Mouse (Mus musculus): Measurements from ENCODE around the gene Gramd1a. TPM values are rescaled to one million over a fixed set of nuclear protein-coding genes. Genes with fewer than 3 reads are reported as not detected.

Gramd1a gene
- total RNA-seq (2015) (67.1 and 71.7 TPM in 2 replicates), total RNA-seq (2017) (24.6 and 28.8 TPM in 2 replicates)

GRCm38 (mm10) chr7:31155296-31156033 is at the start of gene Gramd1a:
Gene Gramd1a (minus strand): TSS chr7:31155896.
- no peak for ATAC-seq (replicated peaks; ENCODE audit: poor library complexity)

- ATAC-seq (replicated peaks; ENCODE audit: poor library complexity), result no peak
Measured at GRCm38 (mm10) chr7:31195591-31196307, 40.1 kb upstream of the Gramd1a start.

GRCm38 (mm10) chr7:31184711-31185110 is 29.0 kb upstream of the Gramd1a start:
- no peak for ATAC-seq (replicated peaks; ENCODE audit: poor library complexity)

GRCm38 (mm10) chr7:31182863-31183262 is 27.2 kb upstream of the Gramd1a start:
- ATAC-seq (replicated peaks; ENCODE audit: poor library complexity), result peak; percentile 71

- peak; percentile 86 for ATAC-seq (replicated peaks; ENCODE audit: poor library complexity)
Measured at GRCm38 (mm10) chr7:31176886-31177763, 21.4 kb upstream of the Gramd1a start.

- ATAC-seq (replicated peaks; ENCODE audit: poor library complexity), result peak; percentile 28
Measured at GRCm38 (mm10) chr7:31175096-31175495, 19.4 kb upstream of the Gramd1a start.

GRCm38 (mm10) chr7:31174466-31174865 is 18.8 kb upstream of the Gramd1a start:
- ATAC-seq (replicated peaks; ENCODE audit: poor library complexity), result peak; percentile 68

- peak; percentile 59 for ATAC-seq (replicated peaks; ENCODE audit: poor library complexity)
Measured at GRCm38 (mm10) chr7:31172238-31172637, 16.5 kb upstream of the Gramd1a start.

- ATAC-seq (replicated peaks; ENCODE audit: poor library complexity), result no peak
Measured at GRCm38 (mm10) chr7:31170520-31170919, 14.8 kb upstream of the Gramd1a start.

GRCm38 (mm10) chr7:31168412-31168811 is 12.7 kb upstream of the Gramd1a start:
- peak; percentile 92 for ATAC-seq (replicated peaks; ENCODE audit: poor library complexity)

GRCm38 (mm10) chr7:31164748-31165147 is 9.1 kb upstream of the Gramd1a start:
- no peak for ATAC-seq (replicated peaks; ENCODE audit: poor library complexity)

- ATAC-seq (replicated peaks; ENCODE audit: poor library complexity), result no peak
Measured at GRCm38 (mm10) chr7:31163666-31164577, 8.2 kb upstream of the Gramd1a start.

GRCm38 (mm10) chr7:31162324-31162723 is 6.6 kb upstream of the Gramd1a start:
- ATAC-seq (replicated peaks; ENCODE audit: poor library complexity), result no peak

- ATAC-seq (replicated peaks; ENCODE audit: poor library complexity), result no peak
Measured at GRCm38 (mm10) chr7:31161831-31162230, 6.1 kb upstream of the Gramd1a start.

GRCm38 (mm10) chr7:31161246-31161645 is 5.5 kb upstream of the Gramd1a start:
- no peak for ATAC-seq (replicated peaks; ENCODE audit: poor library complexity)

- peak; percentile 68 for ATAC-seq (replicated peaks; ENCODE audit: poor library complexity)
Measured at GRCm38 (mm10) chr7:31160763-31161162, 5.1 kb upstream of the Gramd1a start.

- ATAC-seq (replicated peaks; ENCODE audit: poor library complexity), result peak; percentile 57
Measured at GRCm38 (mm10) chr7:31156034-31156928, 585 bp upstream of the Gramd1a start.

GRCm38 (mm10) chr7:31153536-31154320 is 2.0 kb downstream of the Gramd1a start:
- no peak for ATAC-seq (replicated peaks; ENCODE audit: poor library complexity)

Data from megakaryocyte progenitor cell, adult 5-6 weeks (primary cell).